In genomic region chr5:20881915-20882800, GRCm38 (mm10) we compare ENCODE assay signal across 8 mouse cellular contexts. TPM values are rescaled to one million over a fixed set of nuclear protein-coding genes. Genes with fewer than 3 reads are reported as not detected.
A peak's percentile ranks its signal among the peaks of the same experiment; 100 is the strongest.
DNase-seq lines count a peak whose midpoint lies in the region; ATAC-seq lines count a peak whose summit lies in the region.

Gene Phtf2, minus strand, starts transcription at chr5:20882124.
Gene Tmem60, plus strand, starts transcription at chr5:20882191.

- WGBS in heart, embryonic 10.5 days: under 1% methylated on average over 94 of the region's 94 CpGs
- WGBS in kidney, embryonic 15.5 days: under 1% methylated on average over 94 of the region's 94 CpGs

- peaks cover 16% of the 10 kb centered on the region for H3K36me3 ChIP-seq in heart, embryonic 10.5 days
- peaks cover 10% of the 10 kb centered on the region for H3K36me3 ChIP-seq in kidney, embryonic 15.5 days

- no peaks in the 10 kb centered on the region for H3K27me3 ChIP-seq in heart, embryonic 10.5 days (ENCODE audit: insufficient read depth, poor library complexity, severe bottlenecking)
- H3K27me3 ChIP-seq in kidney, embryonic 15.5 days: no peaks in the 10 kb centered on the region

- peak within 1 kb of the TSS; percentile 97 for H3K27ac ChIP-seq in heart, embryonic 10.5 days
- H3K27ac ChIP-seq in kidney, embryonic 15.5 days: peak within 1 kb of the TSS; percentile 96

- H3K4me1 ChIP-seq in heart, embryonic 10.5 days: peaks cover 21% of the 10 kb centered on the region
- H3K4me1 ChIP-seq in kidney, embryonic 15.5 days: peaks cover 19% of the 10 kb centered on the region

- peak; percentile 92 for ATAC-seq in erythroblast, adult 5-6 weeks (replicated peaks; ENCODE audit: low FRiP score, poor library complexity, severe bottlenecking)
- ATAC-seq in kidney, embryonic 15.5 days (replicated peaks; ENCODE audit: low FRiP score): peak; percentile 99
- peak; percentile 90 for ATAC-seq in monocyte, adult 5-6 weeks (replicated peaks; ENCODE audit: insufficient number of reproducible peaks, low FRiP score, low TSS enrichment, poor library complexity, severe bottlenecking)

- DNase-seq in B cell, adult 2 months: peak; percentile 99
- DNase-seq in brain, adult 2 months (ENCODE audit: low read depth, low spot score): peak; percentile 99
- peak; percentile 99 for DNase-seq in heart, embryonic 10.5 days (ENCODE audit: low spot score)
- DNase-seq in liver: peak; percentile 99
- peak; percentile 99 for DNase-seq in spleen, postnatal 4 days (ENCODE audit: low spot score in 2 of 2)

- no peaks in the 10 kb centered on the region for H3K9me3 ChIP-seq in heart, embryonic 10.5 days
- H3K9me3 ChIP-seq in kidney, embryonic 15.5 days (replicated peaks): no peaks in the 10 kb centered on the region

- peak within 1 kb of the TSS; percentile 68 for H3K4me2 ChIP-seq in kidney, embryonic 15.5 days

- peak within 1 kb of the TSS; percentile 85 for H3K9ac ChIP-seq in kidney, embryonic 15.5 days

- peak within 1 kb of the TSS; percentile 94 for H3K4me3 ChIP-seq in heart, embryonic 10.5 days
- peak within 1 kb of the TSS; percentile 91 for H3K4me3 ChIP-seq in kidney, embryonic 15.5 days (replicated peaks)

RNA-seq across cellular contexts. Expression of gene Phtf2, which starts in this region (rescaled TPM):
- total RNA-seq in erythroblast, adult 5-6 weeks (2015; ENCODE audit: low replicate concordance): 5.8 and 6.5 TPM in 2 replicates
- 5.7 and 6.4 TPM in 2 replicates for total RNA-seq in erythroblast, adult 5-6 weeks (2017; ENCODE audit: low replicate concordance)
- 27.7 and 45.6 TPM in 2 replicates for polyA plus RNA-seq in heart, embryonic 10.5 days (2016; fragmentation: Nextera tagmentation; extraction: Ambion mirVana)
- polyA plus RNA-seq in kidney, embryonic 15.5 days (2015; fragmentation: Nextera tagmentation; extraction: Ambion mirVana): 14.9 and 17.2 TPM in 2 replicates
- 33.4 to 43.6 TPM (median 39.7 TPM) in 3 replicates for total RNA-seq in monocyte, adult 5-6 weeks (2017)

RNA-seq across cellular contexts. Expression of gene Tmem60, which starts in this region (rescaled TPM):
- 16.1 and 37.8 TPM in 2 replicates for total RNA-seq in erythroblast, adult 5-6 weeks (2015; ENCODE audit: low replicate concordance)
- total RNA-seq in erythroblast, adult 5-6 weeks (2017; ENCODE audit: low replicate concordance): 2.8 and 7.0 TPM in 2 replicates
- 53.1 and 53.7 TPM in 2 replicates for polyA plus RNA-seq in heart, embryonic 10.5 days (2016; fragmentation: Nextera tagmentation; extraction: Ambion mirVana)
- 51.2 and 55.6 TPM in 2 replicates for polyA plus RNA-seq in kidney, embryonic 15.5 days (2015; fragmentation: Nextera tagmentation; extraction: Ambion mirVana)
- total RNA-seq in monocyte, adult 5-6 weeks (2017): 9.7 to 19.7 TPM (median 12.5 TPM) in 3 replicates

Comparison
In these comparisons a context has a peak if more than half of its experiments do, and no peak if none do; other contexts are left out.
1. Peak in every context shown above with its lines: DNase-seq, ATAC-seq, H3K4me3 ChIP-seq and H3K27ac ChIP-seq.